Mouse (Mus musculus) forebrain, embryonic 16.5 days (tissue): ENCODE data around the gene Xrn1. TPM values are rescaled to one million over a fixed set of nuclear protein-coding genes. Genes with fewer than 3 reads are reported as not detected.
"Not testable (repeated sequence)": the region's sequence is repeated elsewhere in the genome, so short reads cannot be mapped to it uniquely, and the experiment has no call there.

ENCODE experiments used
- ATAC-seq: fragments of 200-750 bp; cut with Nextera tagmentation; 2 replicates; pipeline ENCODE4 v1.8.0; 2017; ENCODE audit warnings: mild to moderate bottlenecking, moderate library complexity
- H3K27ac ChIP-seq: fragments of 300-500 bp; sonication (generic); 2 replicates; pipeline ENCODE4 v1.5.1; 2014; ENCODE audit warnings: low read length, control low read depth
- H3K27me3 ChIP-seq: fragments of 300-500 bp; sonication (generic); replicated peaks from 2 replicates; pipeline ENCODE4 v1.6.1; 2014; ENCODE audit warnings: low read length; ENCODE audit not compliant: control insufficient read depth, insufficient read depth
- H3K36me3 ChIP-seq: fragments of 300-500 bp; sonication (generic); 2 replicates; pipeline ENCODE4 v1.6.1; 2014; ENCODE audit not compliant: control insufficient read depth, insufficient read depth
- H3K4me1 ChIP-seq: fragments of 300-500 bp; sonication (generic); replicated peaks from 2 replicates; pipeline ENCODE4 v1.6.1; 2014; ENCODE audit warnings: low read length; ENCODE audit not compliant: control insufficient read depth, insufficient read depth
- H3K4me2 ChIP-seq: fragments of 300-500 bp; sonication (generic); 2 replicates; pipeline ENCODE4 v1.6.1; 2014; ENCODE audit warnings: mild to moderate bottlenecking, low read length, control low read depth
- H3K4me3 ChIP-seq: fragments of 300-500 bp; sonication (generic); replicated peaks from 2 replicates; pipeline ENCODE4 v1.5.1; 2014; ENCODE audit warnings: mild to moderate bottlenecking, low read length, control low read depth
- H3K9ac ChIP-seq: fragments of 300-500 bp; sonication (generic); replicated peaks from 2 replicates; pipeline ENCODE4 v1.6.1; 2014; ENCODE audit warnings: low read depth, low read length, control low read depth
- H3K9me3 ChIP-seq: fragments of 300-500 bp; sonication (generic); 2 replicates; pipeline ENCODE4 v1.6.1; 2016; ENCODE audit warnings: low read length; ENCODE audit not compliant: control insufficient read depth
- WGBS: fragments of 180-500 bp; shearing (Covaris S2); extraction: QIAGEN DNeasy Blood & Tissue Kit; methylation state at CpG from one replicate; pipeline ENCODE4 v1.1.7; 2014; 5-methylcytosine and 5-hydroxymethylcytosine counted together
- polyA plus RNA-seq: library from polyadenylated mRNA; unstranded; fragments of >200 nt; fragmentation: Nextera tagmentation; extraction: Ambion mirVana; gene quantifications from 2 replicates; pipeline ENCODE4 v1.2.1, GENCODE M21; 2015

The Xrn1 gene
- polyA plus RNA-seq, 1 experiment from 2014 or later, result 19.1 TPM

DNA sequence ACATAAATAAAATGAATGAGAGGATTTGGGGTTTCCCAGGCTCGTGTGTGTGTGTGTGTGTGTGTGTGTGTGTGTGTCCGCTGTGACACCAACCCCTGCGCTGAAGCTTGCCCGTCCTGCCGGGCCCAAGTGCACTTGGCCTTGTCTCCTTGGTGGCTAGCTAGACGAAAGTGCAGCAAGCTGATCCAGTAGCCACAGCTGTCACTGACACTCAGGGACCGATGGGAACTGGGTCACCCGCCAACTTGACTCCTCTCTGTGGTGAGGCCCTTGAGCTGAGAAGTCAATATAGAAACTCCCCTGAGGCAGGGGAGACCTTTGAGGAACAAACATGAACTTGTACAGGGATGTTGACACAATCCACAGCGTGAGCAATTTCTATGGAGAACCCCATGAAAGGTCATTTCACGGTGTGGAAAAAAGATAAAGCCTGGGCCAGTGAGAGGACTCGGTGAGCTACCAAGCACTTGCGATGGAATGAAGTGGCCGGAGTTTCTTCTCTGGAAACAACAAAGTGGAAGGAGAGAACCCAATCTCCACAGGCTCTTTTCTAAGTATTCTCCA lies 124.3 kb downstream of the Xrn1 start:
- no peaks in the 10 kb centered on the region for H3K9me3 ChIP-seq
- WGBS, result 92% methylated on average over 13 of the region's 13 CpGs
- H3K36me3 ChIP-seq, result no peaks in the 10 kb centered on the region
- no peaks in the 10 kb centered on the region for H3K27me3 ChIP-seq
- no peak overlapping the region for H3K4me3 ChIP-seq
- H3K4me2 ChIP-seq, result no peak overlapping the region
- no peak overlapping the region for H3K27ac ChIP-seq
- H3K9ac ChIP-seq, result no peak overlapping the region
- no peak for ATAC-seq
- no peaks in the 10 kb centered on the region for H3K4me1 ChIP-seq

DNA sequence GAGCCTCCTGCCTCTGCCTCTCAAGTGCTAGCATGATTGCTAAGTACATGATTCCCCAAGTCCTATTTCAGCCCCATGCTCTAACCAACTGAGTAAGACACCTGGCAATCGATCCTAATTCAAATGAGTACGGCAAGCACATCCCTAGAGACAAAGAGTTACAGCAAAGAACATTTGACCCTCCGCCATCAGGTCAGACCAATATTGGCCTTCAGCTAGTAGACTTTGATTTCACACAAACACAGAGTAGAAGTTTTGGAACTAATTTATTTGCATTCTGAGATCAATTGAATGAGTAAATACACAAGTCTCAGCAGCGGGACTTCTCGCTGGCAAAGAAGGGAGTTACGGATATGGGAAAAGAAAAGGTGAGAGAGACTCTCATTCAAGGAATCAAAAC lies 130.7 kb downstream of the Xrn1 start:
- Histone ChIP-seq H3K4me3 (no peak overlapping the region), H3K27ac (no peak overlapping the region), H3K36me3 (no peaks in the 10 kb centered on the region), H3K27me3 (no peaks in the 10 kb centered on the region), H3K4me2 (no peak overlapping the region), H3K4me1 (no peaks in the 10 kb centered on the region), H3K9ac (no peak overlapping the region), H3K9me3 (no peaks in the 10 kb centered on the region)
- ATAC-seq, result no peak
- WGBS, result 93% methylated on average over 6 of the region's 6 CpGs

DNA sequence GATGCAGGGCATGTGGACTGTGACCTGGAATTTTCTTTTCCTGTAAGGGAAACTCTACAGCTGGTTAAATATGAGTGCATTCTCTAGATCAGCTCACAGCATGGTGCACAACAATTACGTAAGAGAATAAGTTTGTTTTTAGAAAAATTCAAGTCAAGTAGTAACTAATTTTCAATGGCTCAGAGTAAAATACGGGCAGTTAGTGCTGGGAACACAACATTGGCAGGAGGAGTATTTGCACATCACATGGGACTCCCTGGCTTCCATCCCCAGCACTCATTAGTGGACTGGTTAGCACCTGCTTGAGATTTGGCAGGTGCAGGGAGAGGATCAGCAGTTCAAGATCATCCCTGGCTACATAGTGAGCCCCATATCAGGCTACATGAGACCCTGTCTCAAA lies 133.1 kb downstream of the Xrn1 start:
- H3K4me3 ChIP-seq, result no peak overlapping the region

DNA sequence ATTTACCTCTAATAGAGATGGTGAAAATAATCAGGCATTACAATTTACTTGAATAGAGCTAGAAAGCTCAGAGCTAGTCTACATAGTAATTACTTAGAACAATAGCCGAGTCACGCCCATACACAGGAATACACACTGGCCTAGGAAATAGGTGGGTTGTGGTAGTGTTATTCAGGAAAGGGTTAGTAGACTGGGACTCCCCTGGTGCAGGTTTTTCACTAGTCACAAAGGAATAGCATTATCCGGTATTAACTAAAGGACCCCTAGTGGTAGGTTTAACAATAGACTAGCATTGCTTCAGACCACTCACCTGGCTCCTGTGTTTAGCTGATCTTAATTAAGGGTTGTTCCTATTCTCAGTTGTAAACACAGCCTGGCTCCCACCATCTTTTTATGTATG lies 133.9 kb downstream of the Xrn1 start:
- H3K9ac ChIP-seq, H3K4me1 ChIP-seq, H3K36me3 ChIP-seq, H3K4me3 ChIP-seq, H3K9me3 ChIP-seq, ATAC-seq, H3K4me2 ChIP-seq, H3K27ac ChIP-seq, H3K27me3 ChIP-seq: not testable (repeated sequence)
- 70% methylated on average over 3 of the region's 3 CpGs for WGBS

More for the DNA sequence above, 133.1 kb downstream of the Xrn1 start:
- H3K4me1 ChIP-seq, result no peaks in the 10 kb centered on the region
- no peak overlapping the region for H3K4me2 ChIP-seq
- no peaks in the 10 kb centered on the region for H3K27me3 ChIP-seq
- no peak overlapping the region for H3K9ac ChIP-seq
- no peak overlapping the region for H3K27ac ChIP-seq
- no peaks in the 10 kb centered on the region for H3K36me3 ChIP-seq
- no peak for ATAC-seq
- WGBS, result 81% methylated on average over 2 of the region's 2 CpGs
- no peaks in the 10 kb centered on the region for H3K9me3 ChIP-seq

DNA sequence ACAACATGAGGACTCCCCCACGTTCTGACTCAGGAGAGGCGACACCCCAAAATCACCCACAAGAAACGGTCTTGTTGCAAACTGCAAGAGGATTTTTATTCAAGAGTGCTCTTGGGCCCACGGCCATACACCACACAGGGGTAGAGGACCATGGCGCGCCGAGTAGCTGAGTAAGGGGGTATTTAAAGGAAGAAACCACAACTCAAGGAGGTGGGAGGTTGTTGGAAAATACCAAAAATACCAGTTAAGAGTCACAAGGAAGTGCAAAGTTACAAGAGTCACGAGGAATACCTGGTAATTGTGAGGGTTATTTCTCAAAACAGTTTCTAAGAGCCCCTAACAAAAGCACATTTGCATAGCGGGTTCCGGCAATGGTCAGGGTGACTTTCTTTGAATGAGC lies 138.1 kb downstream of the Xrn1 start:
- not testable (repeated sequence) for H3K36me3 ChIP-seq, H3K9ac ChIP-seq, H3K4me2 ChIP-seq, H3K9me3 ChIP-seq, H3K27ac ChIP-seq, H3K27me3 ChIP-seq, ATAC-seq, H3K4me1 ChIP-seq, H3K4me3 ChIP-seq
- WGBS, result 86% methylated on average over 10 of the region's 10 CpGs

DNA sequence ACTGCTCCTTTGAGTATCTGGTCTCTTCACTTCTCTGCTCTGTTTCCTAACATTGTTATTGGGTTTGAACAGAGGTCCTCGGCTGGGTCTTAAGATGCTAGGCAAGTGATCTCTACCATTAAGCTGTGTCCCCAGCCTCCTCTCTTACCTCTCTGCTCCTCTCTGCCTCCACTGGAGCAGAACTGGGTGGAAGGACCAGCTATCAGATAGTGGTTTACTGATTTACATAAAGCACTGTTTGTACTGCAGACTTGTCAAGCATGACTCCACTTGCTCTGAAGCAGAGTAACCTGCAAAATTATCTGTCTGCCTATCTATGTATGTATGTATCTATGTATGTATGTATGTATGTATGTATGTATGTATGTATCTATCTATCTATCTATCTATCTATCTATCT lies 138.7 kb downstream of the Xrn1 start:
- no peak for ATAC-seq
- no peak overlapping the region for H3K4me2 ChIP-seq
- H3K27me3 ChIP-seq, result no peaks in the 10 kb centered on the region
- 96% methylated on average over 1 of the region's 1 CpGs for WGBS
- H3K27ac ChIP-seq, result no peak overlapping the region
- no peak overlapping the region for H3K4me3 ChIP-seq
- H3K9ac ChIP-seq, result no peak overlapping the region
- H3K4me1 ChIP-seq, result no peaks in the 10 kb centered on the region
- no peaks in the 10 kb centered on the region for H3K36me3 ChIP-seq
- no peaks in the 10 kb centered on the region; the same call in 1 of the 2 replicates for H3K9me3 ChIP-seq

DNA sequence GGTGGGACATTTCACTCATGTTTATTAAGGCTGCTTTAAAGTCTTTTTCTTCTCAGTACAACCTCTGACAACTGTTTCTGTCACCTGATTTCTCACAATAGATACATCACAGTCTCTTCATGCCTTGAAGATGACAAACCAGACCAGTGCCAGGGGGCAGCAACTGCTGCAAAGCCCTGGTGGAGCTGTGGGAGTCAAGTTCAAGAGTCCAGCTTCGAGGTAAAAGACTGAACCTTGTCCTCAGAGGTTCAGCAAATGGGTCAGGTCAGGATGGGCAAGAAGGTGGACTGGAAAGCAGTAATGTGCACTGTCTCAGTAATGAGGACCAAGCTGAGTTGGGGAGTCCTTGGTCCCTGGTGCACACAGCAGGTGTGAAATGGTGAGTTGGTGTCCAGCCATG lies 139.8 kb downstream of the Xrn1 start:
- Histone ChIP-seq H3K36me3 (no peaks in the 10 kb centered on the region), H3K4me1 (no peaks in the 10 kb centered on the region), H3K27ac (no peak overlapping the region), H3K9me3 (peaks cover 2% of the 10 kb centered on the region; the same call in 1 of the 2 replicates), H3K4me3 (no peak overlapping the region), H3K27me3 (no peaks in the 10 kb centered on the region), H3K9ac (no peak overlapping the region), H3K4me2 (no peak overlapping the region)
- no peak for ATAC-seq
- WGBS, result 65% methylated on average over 1 of the region's 1 CpGs

DNA sequence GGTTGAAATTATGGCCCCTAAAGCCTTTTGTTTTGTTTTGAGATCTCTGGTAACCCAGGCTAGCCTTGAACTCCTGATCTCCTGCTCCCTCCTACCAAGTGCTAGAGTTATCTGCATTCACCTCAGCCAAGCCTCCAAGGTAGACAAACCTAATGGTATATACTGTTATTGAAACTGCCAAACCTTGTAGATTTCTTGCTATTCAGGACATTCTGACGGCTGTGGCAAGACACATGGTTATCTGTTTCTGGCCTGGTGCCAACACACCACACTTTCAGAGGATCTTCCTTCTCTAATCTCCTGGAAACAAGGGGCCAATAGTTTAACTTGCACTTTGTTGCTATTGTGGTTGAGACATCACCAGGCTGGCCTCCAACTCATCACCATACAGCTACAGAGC lies 140.6 kb downstream of the Xrn1 start:
- H3K4me1 ChIP-seq, result no peaks in the 10 kb centered on the region
- no peak for ATAC-seq
- H3K27me3 ChIP-seq, result no peaks in the 10 kb centered on the region
- no peak overlapping the region for H3K27ac ChIP-seq
- WGBS, result 69% methylated on average over 1 of the region's 1 CpGs
- H3K36me3 ChIP-seq, result no peaks in the 10 kb centered on the region
- peaks cover 7% of the 10 kb centered on the region for H3K9me3 ChIP-seq
- H3K9ac ChIP-seq, result no peak overlapping the region
- H3K4me2 ChIP-seq, result no peak overlapping the region
- H3K4me3 ChIP-seq, result no peak overlapping the region

- no peak for ATAC-seq
- H3K27me3 ChIP-seq, result no peaks in the 10 kb centered on the region
- H3K27ac ChIP-seq, result no peak overlapping the region
- H3K4me1 ChIP-seq, result no peaks in the 10 kb centered on the region
- WGBS, result 87% methylated on average over 8 of the region's 8 CpGs
- no peak overlapping the region for H3K4me3 ChIP-seq
- no peaks in the 10 kb centered on the region for H3K36me3 ChIP-seq
- H3K4me2 ChIP-seq, result no peak overlapping the region
- peaks cover 7% of the 10 kb centered on the region for H3K9me3 ChIP-seq
- no peak overlapping the region for H3K9ac ChIP-seq
Observed at GRCm38 (mm10) chr9:96102846-96103245, 148.3 kb downstream of the Xrn1 start.
